Mouse (Mus musculus): ENCODE data around the gene Hoxd11. TPM values are rescaled to one million over a fixed set of nuclear protein-coding genes. Genes with fewer than 3 reads are reported as not detected.

Gene Hoxd11
- total RNA-seq, 1 experiment from 2014 or later: not detected

DNA sequence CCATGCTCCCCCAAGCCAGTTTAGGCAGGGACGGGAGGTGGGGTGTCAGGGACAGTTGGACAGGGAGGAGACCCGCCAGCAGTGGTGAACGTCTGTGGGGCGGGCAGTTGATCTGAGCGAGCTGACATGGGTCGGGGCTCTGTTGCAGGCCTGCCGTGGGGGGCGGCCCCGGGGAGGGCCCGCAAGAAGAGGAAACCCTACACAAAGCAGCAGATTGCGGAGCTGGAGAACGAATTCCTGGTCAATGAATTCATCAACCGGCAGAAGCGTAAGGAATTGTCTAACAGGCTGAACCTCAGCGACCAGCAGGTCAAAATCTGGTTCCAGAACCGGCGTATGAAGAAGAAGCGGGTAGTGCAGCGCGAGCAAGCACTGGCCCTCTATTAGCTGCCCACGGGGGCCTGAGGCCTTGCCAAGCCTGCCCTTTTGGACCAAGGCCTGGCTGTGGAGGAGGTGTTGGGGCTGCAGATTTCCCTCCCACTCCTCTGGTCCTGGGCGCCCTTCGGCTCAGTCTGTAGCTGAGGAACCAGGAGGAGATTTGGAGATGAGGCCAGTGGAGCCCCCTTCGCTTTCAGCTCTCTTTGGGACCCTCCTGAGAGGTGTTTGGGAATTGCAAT lies 3.6 kb upstream of the Hoxd11 start:
- ATAC-seq (replicated peaks in 1 of 2; ENCODE audit: insufficient read depth in 1 of 2, low FRiP score in 2 of 2, low TSS enrichment in 1 of 2, low read depth in 1 of 2, poor library complexity in 2 of 2, severe bottlenecking in 2 of 2): no peak

DNA sequence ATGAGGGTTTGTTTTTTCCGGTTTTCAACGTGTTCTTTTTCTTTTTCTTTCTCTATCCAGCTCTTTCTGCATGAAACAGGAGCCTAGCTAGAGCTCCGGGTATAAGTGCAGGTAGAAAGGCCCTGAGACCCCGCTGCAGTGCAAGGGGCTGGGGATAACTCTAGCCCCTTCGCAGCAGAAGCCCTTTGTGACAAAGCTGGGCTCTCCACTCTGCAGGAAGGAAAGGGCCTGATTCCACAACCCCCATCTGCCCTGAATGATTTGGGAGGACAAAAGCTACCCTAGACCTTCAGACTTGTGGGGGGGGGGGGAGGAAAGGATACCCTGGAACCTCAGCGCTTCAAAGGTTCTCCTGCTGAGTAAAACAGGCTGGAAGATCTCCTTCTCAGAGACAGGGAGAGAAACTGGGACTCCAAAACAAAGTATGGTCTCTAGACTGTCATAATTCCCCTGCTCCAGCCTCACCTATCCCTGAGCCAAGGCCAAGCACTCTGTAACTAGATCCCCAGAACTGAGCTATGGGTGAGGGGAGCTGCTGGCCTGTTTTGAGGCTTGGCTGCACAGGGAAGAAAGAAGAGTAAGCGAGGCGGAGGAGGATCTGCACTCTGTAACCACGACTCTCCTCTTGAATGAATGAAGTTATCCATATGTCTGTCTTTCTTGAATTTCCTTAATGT lies 2.8 kb upstream of the Hoxd11 start:
- no peak for ATAC-seq (replicated peaks in 1 of 2; ENCODE audit: insufficient read depth in 1 of 2, low FRiP score in 2 of 2, low TSS enrichment in 1 of 2, low read depth in 1 of 2, poor library complexity in 2 of 2, severe bottlenecking in 2 of 2)

DNA sequence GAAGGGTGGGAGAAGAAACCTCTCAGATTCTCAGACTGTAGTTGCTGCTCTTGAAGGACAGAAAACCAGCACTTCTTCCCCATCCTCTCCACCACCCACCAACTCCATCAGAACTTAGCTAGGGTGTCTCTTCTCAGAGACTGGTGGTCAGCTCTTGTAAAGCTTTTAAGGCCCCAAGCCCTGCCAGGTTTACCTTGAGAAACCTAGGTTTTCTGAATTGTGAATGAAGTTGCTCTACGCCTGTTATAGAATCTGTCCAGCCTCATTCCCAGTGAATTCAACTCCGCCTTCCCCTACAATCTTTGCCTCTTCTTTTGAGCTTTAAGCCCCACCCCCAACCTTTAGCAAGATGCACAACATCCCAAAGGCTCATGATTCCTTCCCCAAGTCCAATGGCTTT lies 2.3 kb upstream of the Hoxd11 start:
- ATAC-seq (replicated peaks in 1 of 2; ENCODE audit: insufficient read depth in 1 of 2, low FRiP score in 2 of 2, low TSS enrichment in 1 of 2, low read depth in 1 of 2, poor library complexity in 2 of 2, severe bottlenecking in 2 of 2): no peak

DNA sequence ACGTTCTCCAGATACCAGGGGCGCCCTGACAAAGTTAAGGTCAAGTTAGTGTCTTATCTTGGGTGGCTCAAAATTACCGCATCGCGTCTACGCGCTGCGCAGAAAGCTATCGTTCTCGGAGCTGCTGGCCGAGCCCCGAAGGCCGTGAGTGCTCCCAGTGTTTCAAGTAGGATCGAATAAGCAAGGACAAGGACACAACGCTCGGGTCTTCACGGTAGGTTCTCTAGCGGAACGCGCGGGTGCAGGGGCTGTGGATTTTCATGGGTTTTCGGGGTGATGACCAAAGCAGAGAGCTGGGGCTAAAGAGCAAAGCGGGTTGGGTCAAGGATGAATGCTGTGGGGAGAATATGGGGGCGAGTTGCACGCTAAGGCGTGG lies 227 bp downstream of the Hoxd11 start:
- no peak for ATAC-seq (replicated peaks in 1 of 2; ENCODE audit: insufficient read depth in 1 of 2, low FRiP score in 2 of 2, low TSS enrichment in 1 of 2, low read depth in 1 of 2, poor library complexity in 2 of 2, severe bottlenecking in 2 of 2)

DNA sequence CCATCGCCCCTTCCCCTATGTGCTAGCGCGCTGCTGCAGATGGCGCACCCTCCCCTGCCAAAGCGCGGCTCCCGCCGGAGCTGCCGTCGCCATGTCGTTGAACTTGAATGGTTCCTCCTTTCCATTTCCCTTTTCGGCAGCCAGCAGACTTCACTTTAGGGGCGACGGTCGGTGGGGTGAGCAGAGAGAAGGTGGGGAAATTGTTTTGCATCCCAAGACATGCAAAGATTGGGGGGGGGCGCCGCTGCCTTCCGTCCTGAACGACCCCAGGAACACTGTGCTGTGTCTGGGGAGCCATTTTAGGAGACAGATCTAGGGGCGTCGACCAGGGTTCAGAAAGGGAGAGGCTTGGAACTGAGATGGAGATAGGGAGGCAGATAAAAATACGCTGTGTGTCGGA lies 623 bp downstream of the Hoxd11 start:
- 0 out of 4 replicates have a peak, but pooled peaks have one; percentile 15 to 49 for ATAC-seq (replicated peaks in 1 of 2; ENCODE audit: insufficient read depth in 1 of 2, low FRiP score in 2 of 2, low TSS enrichment in 1 of 2, low read depth in 1 of 2, poor library complexity in 2 of 2, severe bottlenecking in 2 of 2)

DNA sequence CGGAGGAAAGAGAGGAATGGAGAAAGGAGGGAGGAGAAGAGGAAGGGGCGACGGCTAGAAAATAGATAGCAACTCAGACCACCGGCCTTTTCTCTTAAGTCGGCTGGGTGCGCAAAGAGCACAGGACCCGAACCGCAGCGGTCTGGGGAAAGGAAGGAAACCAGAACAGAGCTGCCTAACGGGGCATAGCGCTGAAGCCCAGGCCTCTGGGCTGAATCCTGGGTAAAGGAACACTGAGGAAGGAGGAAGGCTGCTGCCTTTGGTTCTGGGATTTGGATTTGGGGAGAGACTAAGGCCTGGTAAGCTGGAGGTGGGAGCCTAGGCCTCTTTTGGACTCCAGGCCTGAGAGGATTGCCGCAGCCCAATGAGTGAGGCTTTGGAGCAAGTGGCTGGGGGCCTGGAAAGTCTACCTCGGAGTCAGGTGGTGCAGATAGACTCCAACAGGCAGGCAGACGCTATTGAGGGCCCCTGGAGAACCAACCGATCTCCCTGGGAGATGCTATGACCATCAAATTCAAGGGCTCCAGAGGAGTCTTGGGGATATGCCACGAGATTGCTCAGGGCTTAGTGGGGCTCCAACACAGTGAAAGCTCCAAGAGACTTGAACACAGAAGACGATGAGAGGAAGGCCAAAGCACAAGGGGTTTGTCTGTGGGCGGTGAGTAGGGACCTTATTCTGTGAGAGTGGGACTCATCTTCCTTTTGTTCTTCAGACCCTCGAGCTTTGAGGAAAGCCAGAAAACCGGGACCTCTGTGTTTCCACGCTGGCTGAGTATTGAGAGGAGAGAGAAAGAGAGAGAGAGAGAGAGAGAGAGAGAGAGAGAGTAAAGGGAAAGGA lies 1.4 kb downstream of the Hoxd11 start:
- no peak for ATAC-seq (replicated peaks in 1 of 2; ENCODE audit: insufficient read depth in 1 of 2, low FRiP score in 2 of 2, low TSS enrichment in 1 of 2, low read depth in 1 of 2, poor library complexity in 2 of 2, severe bottlenecking in 2 of 2)

DNA sequence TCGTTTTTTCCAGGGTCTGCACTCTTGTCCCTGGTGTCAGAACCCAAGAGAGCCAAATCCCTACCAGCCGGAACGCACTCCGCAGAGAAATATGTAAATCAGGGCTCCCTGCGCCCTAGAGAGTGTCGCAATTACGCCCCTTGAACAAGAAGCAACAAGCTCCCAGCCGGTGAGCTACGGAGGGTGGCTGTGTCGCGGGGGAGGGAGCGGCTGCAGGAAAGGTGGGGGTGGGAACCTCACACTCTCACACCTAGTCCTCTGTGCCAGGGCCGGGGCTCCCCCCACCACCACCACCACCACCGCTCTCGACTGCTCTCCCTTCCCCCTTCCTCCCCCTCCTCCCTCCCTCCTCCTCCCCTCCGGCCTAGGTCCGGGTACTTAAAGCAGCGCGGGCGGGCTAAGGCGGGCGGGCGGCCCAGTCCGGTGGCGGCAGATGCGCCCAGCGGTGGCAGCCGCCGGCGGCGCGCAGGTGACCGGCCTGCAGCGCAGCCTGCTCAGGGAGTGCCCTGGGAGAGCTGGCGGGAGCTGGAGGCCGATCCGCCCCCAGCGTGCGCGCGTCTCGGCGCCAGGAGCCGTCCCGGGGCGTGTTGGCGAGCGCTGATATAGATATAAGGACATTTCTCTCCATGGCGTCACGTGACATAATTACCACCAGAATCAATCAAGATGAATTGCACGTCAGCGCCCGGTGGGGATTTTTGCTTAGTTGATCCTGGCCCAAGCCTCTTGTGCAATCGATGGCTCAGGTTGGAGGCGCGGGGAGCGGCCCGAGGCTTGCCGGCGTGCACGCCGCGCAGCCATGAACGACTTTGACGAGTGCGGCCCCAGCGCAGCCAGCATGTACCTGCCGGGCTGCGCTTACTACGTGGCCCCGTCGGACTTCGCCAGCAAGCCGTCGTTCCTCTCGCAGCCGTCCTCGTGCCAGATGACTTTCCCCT lies 2.5 kb downstream of the Hoxd11 start:
- no peak for ATAC-seq (replicated peaks in 1 of 2; ENCODE audit: insufficient read depth in 1 of 2, low FRiP score in 2 of 2, low TSS enrichment in 1 of 2, low read depth in 1 of 2, poor library complexity in 2 of 2, severe bottlenecking in 2 of 2)

DNA sequence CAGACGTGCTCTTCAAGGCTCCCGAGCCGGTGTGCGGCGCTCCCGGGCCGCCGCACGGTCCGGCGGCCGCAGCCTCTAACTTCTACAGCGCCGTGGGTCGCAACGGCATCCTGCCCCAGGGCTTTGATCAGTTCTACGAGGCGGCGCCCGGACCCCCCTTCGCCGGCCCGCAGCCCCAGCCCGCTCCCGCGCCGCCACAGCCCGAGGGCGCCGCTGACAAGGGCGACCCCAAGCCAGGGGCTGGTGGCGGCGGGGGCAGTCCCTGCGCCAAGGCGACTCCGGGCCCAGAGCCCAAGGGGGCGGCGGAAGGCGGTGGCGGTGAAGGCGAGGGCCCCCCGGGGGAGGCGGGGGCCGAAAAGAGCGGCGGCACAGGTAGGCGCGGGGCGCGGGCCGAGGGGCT lies 3.4 kb downstream of the Hoxd11 start:
- ATAC-seq (replicated peaks in 1 of 2; ENCODE audit: insufficient read depth in 1 of 2, low FRiP score in 2 of 2, low TSS enrichment in 1 of 2, low read depth in 1 of 2, poor library complexity in 2 of 2, severe bottlenecking in 2 of 2): no peak

DNA sequence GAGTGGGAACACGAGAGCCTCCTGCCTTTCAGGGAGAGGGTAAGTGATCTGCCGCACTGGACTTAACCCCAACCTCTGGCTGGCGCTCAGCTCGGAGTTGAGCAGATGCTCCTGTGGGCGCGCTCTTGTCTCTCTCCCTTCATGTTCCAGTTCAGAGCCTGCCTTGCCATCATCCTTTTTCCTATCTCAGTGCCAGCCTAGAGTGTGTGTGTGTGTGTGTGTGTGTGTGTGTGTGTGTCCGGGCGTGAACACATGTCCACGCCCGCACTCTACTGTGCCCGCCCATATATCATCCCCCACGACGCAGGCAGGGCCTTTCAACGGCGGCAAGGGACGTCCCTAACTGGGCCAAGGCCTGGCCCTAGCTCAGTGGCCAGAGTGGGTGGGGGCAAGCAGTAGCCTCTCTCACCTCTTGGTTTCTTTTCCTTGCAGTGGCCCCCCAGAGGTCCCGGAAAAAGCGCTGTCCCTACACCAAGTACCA lies 4.2 kb downstream of the Hoxd11 start:
- no peak for ATAC-seq (replicated peaks in 1 of 2; ENCODE audit: insufficient read depth in 1 of 2, low FRiP score in 2 of 2, low TSS enrichment in 1 of 2, low read depth in 1 of 2, poor library complexity in 2 of 2, severe bottlenecking in 2 of 2)

DNA sequence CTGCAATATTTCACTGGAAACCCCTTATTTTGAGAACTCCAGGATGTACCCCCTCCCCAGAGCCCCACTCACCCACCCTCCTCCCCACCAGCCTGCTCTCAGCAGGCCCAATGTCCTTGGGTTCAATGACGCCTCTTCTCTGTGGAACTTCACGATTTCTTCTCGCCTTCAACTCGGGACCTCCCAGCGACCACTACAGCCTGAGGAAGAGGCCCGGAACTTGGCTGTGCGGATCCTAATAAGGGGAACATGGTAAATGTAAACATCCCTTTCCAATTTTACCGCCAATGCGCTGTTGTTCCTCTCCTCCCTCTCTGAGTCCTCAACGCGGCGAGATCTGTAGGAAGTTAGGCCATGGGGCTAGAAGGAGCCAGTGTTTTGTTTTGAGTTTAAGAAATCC lies 4.7 kb downstream of the Hoxd11 start:
- ATAC-seq (replicated peaks in 1 of 2; ENCODE audit: insufficient read depth in 1 of 2, low FRiP score in 2 of 2, low TSS enrichment in 1 of 2, low read depth in 1 of 2, poor library complexity in 2 of 2, severe bottlenecking in 2 of 2): no peak

DNA sequence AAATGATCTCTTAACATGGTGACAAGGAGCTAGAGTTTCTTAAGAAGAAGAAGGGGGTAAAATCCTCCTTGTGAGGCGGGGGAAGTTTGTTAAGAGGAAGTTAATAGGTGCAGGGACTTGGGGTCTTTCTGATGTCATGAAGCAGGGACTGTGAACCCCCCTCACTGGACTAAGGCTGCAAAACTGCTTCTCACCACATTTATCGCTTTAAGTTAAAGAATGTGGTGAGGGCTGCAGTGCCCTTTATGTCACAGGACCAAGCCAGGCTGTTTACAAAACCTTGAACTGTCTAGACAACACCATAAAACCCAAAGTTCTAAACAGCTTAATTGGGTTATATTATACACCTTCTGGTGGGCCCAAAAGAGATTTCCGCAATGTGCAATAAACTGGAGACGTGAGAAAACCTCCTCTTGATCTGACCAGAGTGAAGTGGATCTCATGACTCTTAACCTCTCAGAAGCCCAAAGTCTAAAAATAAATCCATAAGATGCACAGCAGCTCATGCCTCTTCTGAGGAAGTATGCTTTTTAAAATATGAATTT lies 5.8 kb downstream of the Hoxd11 start:
- no peak for ATAC-seq (replicated peaks in 1 of 2; ENCODE audit: insufficient read depth in 1 of 2, low FRiP score in 2 of 2, low TSS enrichment in 1 of 2, low read depth in 1 of 2, poor library complexity in 2 of 2, severe bottlenecking in 2 of 2)

DNA sequence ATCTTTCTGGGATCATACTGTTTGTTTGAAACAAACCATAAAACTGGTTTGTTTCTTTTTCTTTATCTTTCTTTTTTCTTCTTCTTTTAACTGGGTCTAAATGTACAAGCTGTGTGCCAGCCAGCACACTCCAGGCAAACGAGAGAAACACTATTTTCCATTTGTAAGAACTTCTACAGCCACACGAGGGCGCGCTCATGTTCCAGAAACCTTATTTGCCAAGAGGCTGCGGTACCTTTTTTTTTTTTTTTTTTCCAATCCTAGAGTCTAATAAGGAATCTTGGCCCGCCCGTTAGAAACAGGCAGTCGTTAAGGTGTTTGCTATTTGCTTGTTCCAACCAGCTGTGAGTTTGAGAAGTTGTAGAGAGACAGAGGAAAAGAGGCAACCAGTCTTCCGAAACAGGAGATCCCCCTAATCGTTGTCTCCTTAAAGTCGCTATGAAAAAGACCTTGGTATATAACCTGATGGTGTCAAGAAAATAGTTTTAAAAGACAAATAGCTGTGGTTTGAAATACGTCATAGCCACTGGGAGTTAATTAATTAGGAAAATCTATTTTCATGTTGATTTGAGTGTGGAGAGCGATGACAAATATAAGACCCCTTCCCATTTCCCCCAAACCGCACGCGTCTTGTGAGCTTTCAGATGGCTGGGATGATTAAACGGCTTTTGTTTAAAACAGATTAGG lies 7.1 kb downstream of the Hoxd11 start:
- ATAC-seq (replicated peaks in 1 of 2; ENCODE audit: insufficient read depth in 1 of 2, low FRiP score in 2 of 2, low TSS enrichment in 1 of 2, low read depth in 1 of 2, poor library complexity in 2 of 2, severe bottlenecking in 2 of 2): no peak

DNA sequence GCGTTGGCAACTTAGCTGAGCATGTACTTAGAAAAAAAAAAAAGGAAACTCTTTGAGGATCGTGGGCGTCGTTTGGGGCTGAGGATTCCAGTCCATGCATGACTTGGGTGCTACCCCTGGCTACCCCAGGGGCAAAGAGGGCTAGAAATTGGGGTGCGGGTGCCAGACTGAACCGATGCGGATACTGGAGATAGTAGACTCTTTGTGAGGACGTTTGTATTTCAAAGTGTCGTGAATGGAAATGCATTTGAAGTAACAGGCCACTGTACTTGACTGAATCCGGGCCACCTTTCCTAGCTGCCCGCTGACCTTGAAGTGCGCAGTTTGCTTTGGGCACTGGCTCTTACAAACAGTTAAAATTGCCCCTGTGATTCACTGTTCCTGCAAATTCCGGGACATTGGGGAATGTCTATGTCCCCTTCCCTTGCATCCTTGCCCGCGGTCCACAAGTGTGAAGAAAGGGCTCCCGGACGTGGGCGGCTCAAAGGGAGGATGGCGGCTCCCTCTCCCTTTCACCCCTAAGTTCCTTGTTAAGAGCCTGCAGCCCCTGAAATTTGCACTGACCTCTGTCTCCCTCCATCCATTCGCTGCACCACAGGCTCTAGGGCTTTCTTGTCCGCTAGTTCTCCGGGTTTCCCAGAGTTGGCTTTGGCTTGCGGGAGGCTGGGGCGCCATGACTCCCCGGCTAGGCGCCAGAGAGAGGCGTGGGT lies 7.8 kb downstream of the Hoxd11 start:
- ATAC-seq (replicated peaks in 1 of 2; ENCODE audit: insufficient read depth in 1 of 2, low FRiP score in 2 of 2, low TSS enrichment in 1 of 2, low read depth in 1 of 2, poor library complexity in 2 of 2, severe bottlenecking in 2 of 2): no peak

DNA sequence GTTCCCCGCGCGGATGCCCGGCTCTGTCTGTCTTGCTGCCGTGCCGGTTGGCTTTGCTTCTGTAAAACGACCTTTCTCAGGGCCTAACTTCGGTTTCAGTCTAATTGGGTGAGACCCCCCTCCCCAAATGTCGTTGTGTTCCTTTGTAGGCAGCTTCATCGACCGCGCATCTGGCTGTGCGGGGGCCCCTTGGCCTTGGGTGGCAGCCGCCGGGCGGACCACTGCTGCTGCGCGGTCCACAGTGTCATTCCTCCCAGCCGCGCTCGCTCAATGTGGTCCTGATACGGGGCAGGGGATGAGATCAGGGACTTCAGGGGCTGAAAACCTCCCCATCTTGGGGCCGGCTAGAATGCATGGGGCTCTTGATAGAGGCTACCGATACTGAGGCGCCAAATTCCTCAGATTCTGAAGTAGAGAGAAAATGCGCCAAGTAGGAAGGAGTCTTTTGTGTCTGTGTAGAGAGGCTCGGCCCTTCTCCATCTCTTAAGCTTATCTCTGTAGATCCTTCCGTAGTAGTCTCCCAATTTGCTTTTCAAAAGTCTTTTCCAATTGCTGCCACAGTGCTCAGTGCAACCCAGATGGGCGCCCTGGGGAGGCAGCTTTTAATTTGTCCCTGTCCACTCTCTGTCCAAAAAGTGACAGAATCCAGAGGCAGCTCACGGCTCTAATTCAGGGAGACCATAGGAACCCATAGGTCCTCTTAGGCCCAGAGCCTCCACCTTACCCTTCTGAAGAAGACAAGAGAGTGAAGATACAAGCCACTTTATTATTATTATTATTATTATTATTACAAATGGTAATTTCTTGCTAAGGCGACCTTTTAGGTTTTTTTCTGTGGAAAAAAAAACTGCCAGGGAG lies 8.6 kb downstream of the Hoxd11 start:
- no peak for ATAC-seq (replicated peaks in 1 of 2; ENCODE audit: insufficient read depth in 1 of 2, low FRiP score in 2 of 2, low TSS enrichment in 1 of 2, low read depth in 1 of 2, poor library complexity in 2 of 2, severe bottlenecking in 2 of 2)

DNA sequence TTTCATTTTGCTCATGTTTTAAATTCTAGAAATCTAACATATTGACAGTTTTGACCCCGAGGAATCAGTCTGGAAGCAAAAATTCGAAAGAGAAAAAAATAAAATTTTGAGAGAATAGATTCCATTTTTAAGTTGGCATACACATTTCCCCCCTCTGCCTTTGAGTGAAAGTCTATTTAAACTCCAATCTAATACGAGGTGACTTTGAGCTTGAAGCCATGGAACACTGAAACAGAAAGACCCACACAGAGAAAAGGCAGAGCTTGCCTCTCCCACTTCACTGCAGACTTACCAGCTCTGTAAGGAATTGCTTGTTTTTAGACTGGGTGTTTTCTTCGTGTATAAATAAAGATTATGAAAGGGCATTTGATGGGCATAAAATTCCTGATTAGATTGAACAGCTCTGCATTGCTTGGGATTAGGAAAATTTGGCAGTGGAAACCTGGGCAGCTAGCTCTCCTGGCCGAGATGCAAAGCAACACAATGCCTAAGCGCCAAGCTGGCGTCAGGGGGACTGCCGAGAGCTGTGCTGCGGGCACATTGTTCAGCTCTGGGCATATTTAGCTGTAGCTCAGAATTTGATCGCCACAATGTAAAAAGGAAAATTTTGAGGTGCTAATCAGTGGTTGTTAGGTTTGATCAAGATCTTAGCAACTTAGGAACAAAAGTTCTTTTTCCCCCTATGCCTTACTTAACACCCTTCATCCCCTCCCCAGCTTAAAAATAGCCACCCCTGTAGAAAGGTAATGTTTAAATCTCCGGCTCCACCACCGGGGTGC lies 9.6 kb downstream of the Hoxd11 start:
- ATAC-seq (replicated peaks in 1 of 2; ENCODE audit: insufficient read depth in 1 of 2, low FRiP score in 2 of 2, low TSS enrichment in 1 of 2, low read depth in 1 of 2, poor library complexity in 2 of 2, severe bottlenecking in 2 of 2): no peak

All from hematopoietic stem cell, adult 5-6 weeks (primary cell).